Mouse (Mus musculus): Measurements from ENCODE around the gene Arhgef39.
A peak's percentile ranks its signal among the peaks of the same experiment; 100 is the strongest.

The Arhgef39 gene

DNA sequence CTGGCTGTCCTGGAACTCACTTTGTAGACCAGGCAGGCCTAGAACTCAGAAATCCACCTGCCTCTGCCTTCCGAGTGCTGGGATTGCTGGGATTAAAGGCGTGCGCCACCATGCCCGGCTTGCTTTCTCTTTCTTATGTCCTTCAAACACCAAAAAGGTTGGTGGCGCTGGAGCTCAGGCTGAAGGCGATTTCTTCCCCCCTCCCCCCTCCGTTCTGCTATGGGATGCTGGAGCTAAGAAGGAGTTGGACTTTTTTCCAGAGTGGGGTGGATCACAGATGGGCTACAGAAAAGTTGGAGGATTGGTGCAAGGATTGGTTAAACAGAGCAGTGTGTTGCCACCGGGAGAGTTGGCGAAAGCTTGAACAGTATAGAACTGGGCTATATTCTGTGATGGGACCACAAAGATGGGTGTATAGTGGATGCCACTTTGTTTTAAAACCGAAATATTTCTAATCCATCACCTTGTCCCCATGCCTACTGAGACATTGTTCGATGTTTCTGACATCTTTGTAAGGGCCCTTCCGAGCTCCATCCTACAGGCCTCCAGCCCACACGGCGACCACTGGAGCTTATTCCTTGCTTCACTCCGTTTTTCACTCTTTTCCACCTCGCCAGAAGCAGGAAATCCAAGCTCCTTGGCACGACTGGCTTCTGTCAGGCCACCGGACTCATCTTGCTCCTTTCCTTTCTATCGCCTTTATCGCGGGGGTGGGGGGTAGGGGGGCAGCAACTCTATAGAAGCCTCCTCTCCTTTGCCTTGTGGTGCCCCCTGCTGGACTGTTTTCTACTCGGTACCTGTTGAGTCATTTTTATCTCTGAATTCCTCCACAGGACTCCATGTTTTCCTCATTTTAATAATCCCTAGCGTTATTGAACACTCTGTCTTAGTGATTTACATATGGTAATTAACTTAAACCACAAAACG is 20.3 kb downstream of the Arhgef39 start:
- DNase-seq (ENCODE audit: low spot score in 2 of 2): peak; percentile 60 to 78

DNA sequence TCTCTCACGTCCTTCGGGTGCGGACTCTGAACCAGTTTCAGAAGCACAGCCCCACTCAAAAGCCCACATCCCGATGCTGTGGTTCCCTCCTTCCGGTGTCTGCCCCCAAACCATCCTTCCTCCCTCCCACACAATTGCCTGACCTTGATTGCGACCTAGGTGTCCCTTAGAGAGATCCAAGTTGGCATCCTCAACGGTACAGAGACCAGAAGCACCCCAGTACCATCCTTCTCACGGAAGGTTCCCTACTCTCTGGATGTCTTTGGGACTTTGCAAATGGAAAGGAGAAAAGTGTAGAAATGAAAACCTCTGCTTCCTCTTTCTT is 21.0 kb downstream of the Arhgef39 start:
- no peak for DNase-seq (ENCODE audit: low spot score in 2 of 2)

DNA sequence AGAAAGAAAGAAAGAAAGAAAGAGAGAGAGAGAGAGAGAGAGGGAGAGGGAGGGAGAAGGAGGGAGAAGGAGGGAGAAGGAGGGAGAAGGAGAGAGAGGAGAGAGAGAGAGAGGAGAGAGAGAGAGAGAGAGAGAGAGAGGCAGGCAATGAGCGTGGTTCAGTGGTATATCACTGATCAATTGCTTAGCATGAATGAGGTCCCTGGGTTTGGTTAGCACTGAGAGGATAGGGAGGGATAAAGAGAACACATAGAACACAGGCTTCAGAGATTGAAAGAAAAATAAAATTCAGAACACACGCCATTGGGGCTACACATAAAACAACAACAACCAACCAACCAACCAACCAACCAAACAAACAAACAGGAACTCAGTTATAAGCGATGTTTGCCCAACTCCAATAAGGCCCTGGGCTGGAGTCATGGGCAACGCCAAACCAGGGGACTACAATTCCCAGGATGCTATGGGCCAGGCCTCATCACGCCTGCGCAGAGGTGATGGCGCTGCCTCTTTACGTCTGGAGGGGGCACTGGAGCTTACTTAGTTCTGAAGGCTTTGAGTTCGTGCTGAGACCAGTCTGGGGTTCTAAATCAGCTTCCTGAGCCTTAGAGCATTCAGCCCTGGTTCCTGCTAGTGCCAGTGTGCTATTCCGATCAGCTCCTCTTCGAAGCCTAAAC is 21.5 kb downstream of the Arhgef39 start:
- DNase-seq (ENCODE audit: low spot score in 2 of 2): peak; percentile 76 to 83

DNA sequence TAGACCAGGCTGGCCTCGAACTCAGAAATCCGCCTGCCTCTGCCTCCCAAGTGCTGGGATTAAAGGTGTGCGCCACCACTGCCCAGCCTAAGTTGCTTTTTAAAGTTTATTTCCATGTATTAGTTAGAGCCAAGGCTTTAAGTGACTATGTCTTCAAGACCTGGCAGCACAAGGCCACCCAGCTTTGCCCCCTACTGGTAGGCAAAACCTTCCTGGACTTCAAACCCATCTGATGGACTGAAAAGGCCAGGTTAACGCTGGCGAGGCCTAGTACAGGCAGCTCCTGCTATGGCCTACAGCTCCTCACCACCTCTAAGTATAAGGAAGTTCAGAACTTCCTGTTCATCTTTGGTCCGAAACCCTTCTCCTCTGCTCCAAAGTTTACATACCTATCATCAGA is 22.9 kb downstream of the Arhgef39 start:
- no peak for DNase-seq (ENCODE audit: low spot score in 2 of 2)

DNA sequence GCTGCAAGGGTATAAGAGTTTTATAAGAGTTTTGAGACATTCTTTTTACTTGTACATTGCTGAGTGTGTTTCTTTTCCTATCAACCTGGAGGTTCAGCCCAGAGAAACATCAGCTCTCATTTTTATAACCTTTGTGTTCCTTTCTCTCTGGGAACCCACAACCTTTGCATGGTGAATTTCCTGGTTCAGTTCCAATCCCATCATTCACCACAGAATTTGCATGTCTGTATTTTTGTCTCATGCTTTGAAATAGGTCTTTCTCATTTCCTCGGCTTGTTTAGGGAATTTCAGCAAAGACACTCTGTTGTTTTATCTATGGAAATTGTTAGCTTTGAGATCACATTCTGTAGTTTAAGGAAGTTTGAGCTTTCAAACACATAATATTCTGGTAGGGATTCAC is 25.9 kb downstream of the Arhgef39 start:
- no peak for DNase-seq (ENCODE audit: low spot score in 2 of 2)

DNA sequence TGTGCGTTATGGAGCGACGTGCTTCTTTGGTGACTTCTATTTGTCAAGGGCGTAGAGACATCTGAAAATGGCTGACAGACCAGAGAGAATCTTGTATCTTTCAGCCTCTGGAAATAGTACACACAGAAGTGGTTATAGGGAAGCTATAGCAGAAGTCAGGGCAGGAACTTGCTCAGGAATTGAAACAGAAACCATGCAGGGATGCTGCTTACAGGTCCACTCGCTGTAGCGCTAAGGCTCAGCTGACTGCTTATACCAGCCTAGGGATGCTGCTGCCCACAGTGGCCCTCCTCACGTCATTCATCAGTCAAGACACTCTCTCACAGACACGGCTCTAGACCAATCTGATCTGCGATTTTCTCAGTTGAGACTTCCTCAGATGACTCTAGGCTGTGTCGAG is 29.2 kb downstream of the Arhgef39 start:
- no peak for DNase-seq (ENCODE audit: low spot score in 2 of 2)

DNA sequence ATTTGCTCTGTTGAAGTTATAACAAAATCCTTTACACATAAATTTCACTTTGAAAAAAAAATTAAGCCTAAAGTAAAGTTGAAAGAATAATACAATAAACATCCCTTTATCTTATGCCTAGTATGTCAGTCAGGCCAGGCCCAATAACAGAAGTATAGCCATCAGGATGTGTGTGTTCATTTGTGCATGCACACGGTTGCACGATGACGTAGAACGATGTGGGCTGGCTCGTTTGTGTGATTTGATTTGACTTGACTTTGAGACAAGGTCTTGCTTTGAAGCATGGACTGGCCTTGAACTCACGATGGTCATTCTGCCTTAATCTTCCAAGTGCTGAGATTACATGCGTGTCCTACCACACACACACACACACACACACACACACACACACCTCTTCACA is 32.6 kb downstream of the Arhgef39 start:
- no peak for DNase-seq (ENCODE audit: low spot score in 2 of 2)

DNA sequence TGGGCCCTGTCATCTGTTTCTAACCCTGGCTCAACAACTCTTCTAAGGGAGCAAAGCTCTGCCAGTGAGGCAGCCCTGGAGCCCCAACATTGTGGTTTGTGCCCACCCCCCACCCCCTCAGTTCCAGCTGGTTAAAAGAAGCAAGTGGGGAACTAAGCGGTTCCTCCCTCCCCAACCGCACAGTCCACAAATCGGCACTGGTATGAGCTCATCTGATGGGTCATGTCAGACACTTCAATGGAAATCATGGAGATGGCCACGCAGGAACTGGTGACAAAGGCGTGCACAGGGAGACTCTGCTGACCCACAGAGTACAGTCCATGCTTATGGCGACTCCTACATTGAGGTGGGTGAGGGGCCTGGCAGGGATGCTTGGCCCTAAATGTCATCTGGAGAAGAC is 33.6 kb downstream of the Arhgef39 start:
- DNase-seq (ENCODE audit: low spot score in 2 of 2): no peak

DNA sequence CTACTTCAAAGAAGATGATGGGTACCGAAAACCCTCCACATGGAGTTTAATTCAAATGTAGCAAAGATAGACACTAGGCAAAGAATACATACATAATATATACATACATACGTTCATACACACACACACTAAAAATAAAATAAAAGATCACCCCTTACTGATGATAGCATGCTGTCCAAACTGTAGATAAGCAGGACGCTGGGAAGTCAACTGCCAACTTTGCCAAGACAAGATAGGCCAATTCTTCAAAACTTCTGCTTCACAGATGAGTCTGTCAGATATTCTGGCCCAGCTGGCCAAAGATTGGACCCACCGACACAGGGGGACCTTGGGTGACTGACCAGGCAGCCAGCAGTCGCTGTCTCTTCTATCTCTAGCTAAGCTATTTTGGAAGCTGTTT is 36.4 kb downstream of the Arhgef39 start:
- no peak for DNase-seq (ENCODE audit: low spot score in 2 of 2)

DNA sequence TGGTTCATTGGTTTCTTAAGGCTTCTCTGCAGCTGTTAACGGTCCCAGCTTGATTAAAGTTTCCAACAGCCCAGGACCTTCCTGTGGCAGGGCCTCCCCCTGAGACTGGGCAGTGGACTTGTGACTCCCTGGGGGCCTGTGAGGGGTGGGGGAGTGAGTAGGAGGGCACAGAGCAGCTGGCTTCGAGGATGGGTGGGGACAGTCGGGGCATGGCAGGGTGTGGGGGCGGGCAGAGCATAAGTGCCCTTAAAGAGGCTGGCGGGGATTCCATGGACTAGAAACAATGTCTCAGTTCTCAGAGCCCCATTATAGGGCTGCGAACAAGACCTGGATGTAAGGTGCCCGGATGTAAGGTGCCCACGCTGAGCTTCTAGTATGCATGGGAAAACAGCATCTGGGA is 42.4 kb downstream of the Arhgef39 start:
- DNase-seq (ENCODE audit: low spot score in 2 of 2): peak; percentile 41 to 52

DNA sequence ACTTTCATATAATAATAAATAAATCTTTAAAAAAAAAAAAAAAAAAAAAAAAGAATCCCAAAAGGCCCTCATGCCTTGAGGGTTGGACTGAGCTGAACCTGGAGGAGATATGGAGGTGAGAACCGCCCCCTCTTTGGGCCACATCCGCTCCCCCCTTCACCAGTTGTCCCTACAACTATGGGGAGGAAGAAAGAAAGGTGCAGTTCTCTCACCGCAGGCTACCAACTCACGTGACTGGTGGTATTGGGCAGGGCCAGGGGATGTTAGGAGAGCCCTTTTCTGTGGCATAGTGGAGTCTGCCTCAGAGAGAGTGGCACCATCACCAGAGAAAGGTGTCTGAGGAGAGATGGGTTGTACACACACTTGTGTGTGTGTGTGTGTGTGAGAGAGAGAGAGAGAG is 43.0 kb downstream of the Arhgef39 start:
- DNase-seq (ENCODE audit: low spot score in 2 of 2): no peak

DNA sequence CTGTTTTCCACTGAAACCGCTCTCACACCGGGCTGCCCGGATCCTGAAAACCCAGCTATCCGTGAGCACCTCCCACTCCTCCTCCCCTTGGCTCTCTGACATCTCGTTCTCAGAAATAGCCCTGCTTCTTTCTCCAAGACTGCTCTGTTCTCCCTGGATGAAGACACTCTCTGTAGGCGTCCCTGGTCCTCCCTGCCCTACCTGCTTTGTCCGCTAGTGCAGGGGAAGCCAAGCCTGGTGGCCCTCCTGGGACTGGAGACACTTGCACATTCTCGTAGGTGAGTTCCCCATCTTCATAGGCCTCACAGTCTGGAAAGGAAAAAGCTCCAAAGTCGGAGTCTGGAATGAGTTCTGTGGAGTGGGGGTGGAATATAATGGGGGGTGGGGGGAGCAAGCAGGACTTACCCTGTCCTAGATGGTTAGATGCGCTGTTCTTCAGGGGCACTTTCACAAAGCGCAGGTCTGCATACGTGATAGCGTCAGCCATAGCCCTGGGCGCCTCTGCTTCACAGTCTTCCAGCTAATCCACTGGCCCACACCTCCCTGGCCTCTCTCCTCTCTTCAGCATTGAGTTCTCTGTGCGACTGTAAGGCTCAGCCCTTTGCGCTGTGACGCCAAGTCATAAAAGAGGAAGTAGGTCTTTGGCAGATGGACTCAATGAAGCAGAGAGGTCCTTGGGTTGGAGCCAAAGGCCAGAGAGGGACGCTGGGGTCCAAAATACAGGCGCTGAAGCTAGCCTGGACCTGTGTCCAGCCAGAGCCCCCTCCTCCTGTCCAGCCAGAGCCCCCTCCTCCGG is 45.3 kb downstream of the Arhgef39 start, which contains the start of gene Cd72:
Cd72 (minus strand) TSS at position 588 of the 796 bp plus-strand sequence.
- no peak for DNase-seq (ENCODE audit: low spot score in 2 of 2)

DNA sequence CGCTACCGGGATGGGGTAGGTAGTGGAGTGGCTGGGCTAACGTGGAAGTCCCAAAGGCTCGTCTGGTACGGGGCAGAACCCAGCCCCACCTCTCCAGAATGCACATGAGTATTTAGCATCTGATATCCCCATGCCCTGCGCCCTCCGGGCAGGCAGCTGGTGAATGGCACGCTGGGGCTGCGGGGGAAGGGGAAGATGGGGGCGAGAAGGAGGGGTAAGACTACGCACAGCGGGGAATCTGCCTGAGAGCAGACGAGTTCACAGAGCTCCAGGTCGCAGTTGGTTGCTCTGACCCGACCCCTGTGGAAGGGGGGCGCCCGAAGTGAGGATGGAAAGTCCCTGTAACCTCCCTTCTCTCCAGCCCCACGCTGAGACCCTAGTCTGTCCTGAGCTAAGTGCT is 46.1 kb downstream of the Arhgef39 start:
- DNase-seq (ENCODE audit: low spot score in 2 of 2): no peak

DNA sequence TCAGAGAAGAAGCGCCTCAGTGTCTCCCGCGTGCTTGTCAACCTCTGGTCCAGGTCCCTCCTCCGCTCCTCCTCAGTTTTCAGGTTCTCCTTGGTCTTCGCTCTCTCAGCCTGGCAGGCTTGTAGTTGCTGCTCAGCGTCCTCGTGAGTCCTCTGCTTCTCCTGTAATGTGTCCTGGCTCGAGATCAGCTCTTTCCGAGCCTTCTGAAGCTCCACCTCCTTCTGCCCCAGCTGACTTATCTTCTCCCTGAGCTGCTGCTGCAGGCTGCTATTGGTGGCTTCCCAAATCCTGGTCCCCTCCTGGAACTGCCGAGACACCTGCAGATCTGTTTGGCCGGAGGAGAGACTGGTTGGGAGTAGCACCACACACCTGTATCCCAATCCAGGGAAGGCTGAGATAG is 47.2 kb downstream of the Arhgef39 start:
- no peak for DNase-seq (ENCODE audit: low spot score in 2 of 2)

DNA sequence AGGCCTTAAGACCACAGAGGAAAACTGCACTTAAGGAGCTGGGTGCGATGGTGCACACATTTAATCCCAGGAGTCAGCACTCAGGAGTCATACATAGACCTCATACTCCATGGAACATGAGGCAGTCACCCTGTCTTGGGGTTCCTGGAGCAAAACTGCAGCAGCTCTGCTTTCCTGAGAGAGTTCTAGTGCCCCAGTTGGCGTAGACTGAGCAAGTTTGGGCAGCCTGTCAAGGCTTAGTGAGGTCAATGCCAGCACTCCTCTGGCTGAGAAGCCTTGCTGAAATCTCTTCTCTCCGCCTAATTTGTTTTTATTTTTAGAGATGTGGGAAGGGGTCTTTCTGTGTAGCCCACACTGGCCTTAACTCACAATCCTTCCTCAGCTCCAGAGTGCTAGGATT is 50.9 kb downstream of the Arhgef39 start:
- no peak for DNase-seq (ENCODE audit: low spot score in 2 of 2)

DNA sequence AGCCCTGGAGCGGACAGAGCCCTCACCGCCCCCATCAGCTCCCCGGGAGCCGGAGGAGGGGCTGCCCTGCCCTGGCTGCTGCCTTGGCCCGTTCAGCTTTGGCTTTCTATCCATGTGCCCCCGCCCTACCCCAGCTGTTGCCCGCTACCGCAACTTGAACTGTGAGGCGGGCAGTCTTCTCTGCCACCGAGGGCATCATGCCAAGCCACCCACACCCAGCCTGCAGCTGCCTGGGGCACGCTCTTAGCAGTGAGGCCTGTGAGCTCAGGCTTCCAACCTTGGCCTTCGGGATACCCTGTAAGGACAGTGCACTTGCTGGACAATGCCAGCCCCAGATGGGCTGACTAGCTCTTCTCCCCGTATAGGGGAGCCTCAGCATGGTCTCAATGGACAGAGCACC is 52.2 kb downstream of the Arhgef39 start:
- no peak for DNase-seq (ENCODE audit: low spot score in 2 of 2)
